Mouse (Mus musculus): ENCODE data around the gene Mpv17l2.

Gene Mpv17l2

GRCm38 (mm10) chr8:70789046-70789445 lies 28.3 kb upstream of the Mpv17l2 start:
- peak; percentile 60 for DNase-seq

GRCm38 (mm10) chr8:70787941-70788667 lies 27.4 kb upstream of the Mpv17l2 start:
- peak; percentile 94 for DNase-seq

- peak; percentile 53 for DNase-seq
Measured at GRCm38 (mm10) chr8:70787051-70787445, 26.3 kb upstream of the Mpv17l2 start.

GRCm38 (mm10) chr8:70786291-70787050 lies 25.7 kb upstream of the Mpv17l2 start:
- DNase-seq: peak; percentile 56

GRCm38 (mm10) chr8:70780093-70780492 lies 19.3 kb upstream of the Mpv17l2 start:
- DNase-seq: no peak

- peak; percentile 97 for DNase-seq
Measured at GRCm38 (mm10) chr8:70776496-70777444, 16.0 kb upstream of the Mpv17l2 start, which contains the start of gene Pik3r2. Gene Pik3r2 (minus strand): TSS chr8:70776713.

- no peak for DNase-seq
Measured at GRCm38 (mm10) chr8:70775851-70776495, 15.2 kb upstream of the Mpv17l2 start.

- no peak for DNase-seq
Measured at GRCm38 (mm10) chr8:70775227-70775626, 14.5 kb upstream of the Mpv17l2 start.

GRCm38 (mm10) chr8:70774740-70775139 lies 14.0 kb upstream of the Mpv17l2 start:
- DNase-seq: no peak

GRCm38 (mm10) chr8:70773833-70774232 lies 13.1 kb upstream of the Mpv17l2 start:
- peak; percentile 85 for DNase-seq

GRCm38 (mm10) chr8:70773410-70773809 lies 12.7 kb upstream of the Mpv17l2 start:
- DNase-seq: peak; percentile 84

GRCm38 (mm10) chr8:70772890-70773289 lies 12.1 kb upstream of the Mpv17l2 start:
- no peak for DNase-seq

GRCm38 (mm10) chr8:70772075-70772474 lies 11.3 kb upstream of the Mpv17l2 start:
- no peak for DNase-seq

- no peak for DNase-seq
Measured at GRCm38 (mm10) chr8:70771217-70771616, 10.5 kb upstream of the Mpv17l2 start.

GRCm38 (mm10) chr8:70770748-70771147 lies 10.0 kb upstream of the Mpv17l2 start:
- no peak for DNase-seq

GRCm38 (mm10) chr8:70769858-70770257 lies 9.1 kb upstream of the Mpv17l2 start:
- DNase-seq: no peak

- DNase-seq: peak; percentile 95
Measured at GRCm38 (mm10) chr8:70769359-70769758, 8.6 kb upstream of the Mpv17l2 start.

GRCm38 (mm10) chr8:70768956-70769355 lies 8.2 kb upstream of the Mpv17l2 start:
- DNase-seq: no peak

- DNase-seq: peak; percentile 65
Measured at GRCm38 (mm10) chr8:70768231-70768776, 7.6 kb upstream of the Mpv17l2 start.

- no peak for DNase-seq
Measured at GRCm38 (mm10) chr8:70767503-70767902, 6.8 kb upstream of the Mpv17l2 start.

GRCm38 (mm10) chr8:70766571-70767440 lies 6.1 kb upstream of the Mpv17l2 start:
- DNase-seq: peak; percentile 74
